Mouse (Mus musculus) stomach, postnatal 0 days (tissue): ENCODE measurements at regions not wholly inside any gene's neighbourhood (a gene's known extent, or its start where the extent isn't known, plus 50 kb on each side); places are given as distances from the start of the nearest gene placed in this dataset.

Experiments
- CTCF ChIP-seq: IDR thresholded peaks from 2 replicates; pipeline ENCODE4 v1.5.1; 2016; ENCODE audit warnings: antibody characterized with exemption, low read depth, mild to moderate bottlenecking, moderate library complexity
- EP300 ChIP-seq: optimal IDR thresholded peaks from 2 replicates; pipeline ENCODE3; 2016; ENCODE audit warnings: antibody characterized with exemption

- TF ChIP-seq CTCF, result no peak
- TF ChIP-seq EP300, result no peak
Observed at GRCm38 (mm10) chr7:64045292-64045691, 106.6 kb upstream of the Klf13 start.
